Mouse (Mus musculus) erythroblast, adult 5-6 weeks (primary cell): ENCODE measurements around the gene Mymk. TPM values are rescaled to one million over a fixed set of nuclear protein-coding genes. Genes with fewer than 3 reads are reported as not detected.

Source experiments
- total RNA-seq, 2 experiments: library from RNA; stranded (forward) in 1 of 2; stranded (reverse) in 1 of 2; fragments of 150-400 nt in 1 of 2; fragments of 200-764, 138-1000 nt in 1 of 2; gene quantifications; 2 replicates each; pipeline versions ENCODE4 v1.2.3 to v1.2.4; 2015 to 2017; ENCODE audit warnings: low replicate concordance in 2 of 2

The Mymk gene
- total RNA-seq, 2 experiments from 2014 or later = not detected

Other genes starting within 250 kb of the Mymk start
- not detected in 2 replicates for gene Abo, start 207.2 kb downstream of the Mymk start, total RNA-seq (2015; ENCODE audit: low replicate concordance)
- not detected in 2 replicates for gene Abo, start 207.2 kb downstream of the Mymk start, total RNA-seq (2017; ENCODE audit: low replicate concordance)
- gene Surf6, start 169.3 kb downstream of the Mymk start, total RNA-seq (2015; ENCODE audit: low replicate concordance) = 2.1 and 6.1 TPM in 2 replicates
- 7.4 and 7.6 TPM in 2 replicates for gene Surf6, start 169.3 kb downstream of the Mymk start, total RNA-seq (2017; ENCODE audit: low replicate concordance)
- gene Med22, start 161.5 kb downstream of the Mymk start, total RNA-seq (2015; ENCODE audit: low replicate concordance) = 1.3 and 4.4 TPM in 2 replicates
- 6.0 and 10.6 TPM in 2 replicates for gene Med22, start 161.5 kb downstream of the Mymk start, total RNA-seq (2017; ENCODE audit: low replicate concordance)
- 469 and 488 TPM in 2 replicates for gene Rpl7a, start 161.4 kb downstream of the Mymk start, total RNA-seq (2015; ENCODE audit: low replicate concordance)
- gene Rpl7a, start 161.4 kb downstream of the Mymk start, total RNA-seq (2017; ENCODE audit: low replicate concordance) = 357 and 378 TPM in 2 replicates
- 14.4 and 16.9 TPM in 2 replicates for gene Surf2, start 155.8 kb downstream of the Mymk start, total RNA-seq (2015; ENCODE audit: low replicate concordance)
- gene Surf2, start 155.8 kb downstream of the Mymk start, total RNA-seq (2017; ENCODE audit: low replicate concordance) = 4.2 and 15.0 TPM in 2 replicates
- 9.6 and 34.7 TPM in 2 replicates for gene Surf1, start 155.6 kb downstream of the Mymk start, total RNA-seq (2015; ENCODE audit: low replicate concordance)
- 17.5 and 20.1 TPM in 2 replicates for gene Surf1, start 155.6 kb downstream of the Mymk start, total RNA-seq (2017; ENCODE audit: low replicate concordance)
- gene Surf4, start 138.3 kb downstream of the Mymk start, total RNA-seq (2015; ENCODE audit: low replicate concordance) = 24.4 and 25.7 TPM in 2 replicates
- 18.8 and 21.4 TPM in 2 replicates for gene Surf4, start 138.3 kb downstream of the Mymk start, total RNA-seq (2017; ENCODE audit: low replicate concordance)
- not detected in 2 replicates for gene Stkld1, start 138.1 kb downstream of the Mymk start, total RNA-seq (2015; ENCODE audit: low replicate concordance)
- not detected in 2 replicates for gene Stkld1, start 138.1 kb downstream of the Mymk start, total RNA-seq (2017; ENCODE audit: low replicate concordance)
- gene Rexo4, start 107.8 kb downstream of the Mymk start, total RNA-seq (2015; ENCODE audit: low replicate concordance) = 2.9 and 4.8 TPM in 2 replicates
- gene Rexo4, start 107.8 kb downstream of the Mymk start, total RNA-seq (2017; ENCODE audit: low replicate concordance) = 17.0 and 24.2 TPM in 2 replicates
- 0.19 and 0.42 TPM in 2 replicates for gene Adamts13, start 98.8 kb downstream of the Mymk start, total RNA-seq (2015; ENCODE audit: low replicate concordance)
- 0.28 and 0.77 TPM in 2 replicates for gene Adamts13, start 98.8 kb downstream of the Mymk start, total RNA-seq (2017; ENCODE audit: low replicate concordance)
- 1.2 and 4.4 TPM in 2 replicates for gene Cacfd1, start 62.3 kb downstream of the Mymk start, total RNA-seq (2015; ENCODE audit: low replicate concordance)
- 2.8 and 14.5 TPM in 2 replicates for gene Cacfd1, start 62.3 kb downstream of the Mymk start, total RNA-seq (2017; ENCODE audit: low replicate concordance)
- 1.2 and 2.5 TPM in 2 replicates for gene Slc2a6, start 44.2 kb downstream of the Mymk start, total RNA-seq (2015; ENCODE audit: low replicate concordance)
- gene Slc2a6, start 44.2 kb downstream of the Mymk start, total RNA-seq (2017; ENCODE audit: low replicate concordance) = 0.56 and 1.9 TPM in 2 replicates
- gene Adamtsl2, start 7.2 kb upstream of the Mymk start, total RNA-seq (2015; ENCODE audit: low replicate concordance) = not detected in 2 replicates
- not detected in 2 replicates for gene Adamtsl2, start 7.2 kb upstream of the Mymk start, total RNA-seq (2017; ENCODE audit: low replicate concordance)
- gene Fam163b, start 70.3 kb upstream of the Mymk start, total RNA-seq (2015; ENCODE audit: low replicate concordance) = not detected in 2 replicates
- gene Fam163b, start 70.3 kb upstream of the Mymk start, total RNA-seq (2017; ENCODE audit: low replicate concordance) = not detected in 2 replicates
- gene Dbh, start 93.1 kb upstream of the Mymk start, total RNA-seq (2015; ENCODE audit: low replicate concordance) = not detected in 2 replicates
- gene Dbh, start 93.1 kb upstream of the Mymk start, total RNA-seq (2017; ENCODE audit: low replicate concordance) = not detected in 2 replicates
- gene Sardh, start 176.2 kb upstream of the Mymk start, total RNA-seq (2015; ENCODE audit: low replicate concordance) = not detected in 2 replicates
- 0.60 TPM in 1 of 2 replicates, not detected in the other for gene Sardh, start 176.2 kb upstream of the Mymk start, total RNA-seq (2017; ENCODE audit: low replicate concordance)